Mouse (Mus musculus): ENCODE results near the gene Zbtb34.

DNA sequence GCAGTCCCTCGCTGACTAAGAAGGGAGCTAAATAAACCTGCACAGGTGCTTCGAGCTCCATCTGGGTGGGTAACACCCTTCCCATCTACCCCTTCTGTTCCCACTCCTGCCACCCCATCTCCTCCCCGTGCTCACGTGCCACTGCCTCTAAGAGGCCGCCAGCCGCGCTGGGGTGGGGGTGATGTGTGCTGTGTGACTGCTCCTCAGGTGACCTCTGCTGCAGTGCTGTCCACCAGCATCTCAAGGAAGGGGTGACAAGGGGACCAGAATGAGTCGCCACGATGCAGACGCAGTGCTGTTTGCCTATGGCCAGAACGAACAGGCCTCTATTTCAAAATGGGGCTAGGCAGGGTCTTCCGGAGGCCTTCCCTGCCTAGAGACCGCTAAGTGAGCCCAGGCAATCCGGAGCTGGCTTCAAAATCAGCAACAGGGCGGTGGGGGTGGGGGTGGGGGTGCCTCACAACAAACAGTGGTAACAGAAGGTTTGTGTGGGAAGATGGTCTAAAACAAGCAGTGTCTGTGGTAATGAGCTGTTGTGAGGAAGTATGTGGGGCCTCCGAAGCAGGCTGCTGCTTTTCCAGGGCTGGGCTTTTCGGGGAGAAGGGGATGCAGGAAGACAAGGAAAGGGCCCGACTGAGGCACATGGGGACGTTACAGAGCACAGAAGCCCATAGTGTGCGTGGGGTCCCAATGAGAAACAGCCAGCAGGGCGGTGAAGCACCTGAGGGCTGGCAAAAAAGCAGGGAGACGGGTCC lies 18.2 kb upstream of the Zbtb34 start:
- TF ChIP-seq CTCF (IDR thresholded peaks at IDR 0.05; ENCODE audit: borderline replicate concordance, insufficient read depth, low read depth, low read length) (no peak), POLR2A (IDR thresholded peaks at IDR 0.05; ENCODE audit: borderline replicate concordance, insufficient read depth, low read length) (no peak)
